Mouse (Mus musculus) hematopoietic stem cell, adult 5-6 weeks (primary cell): ENCODE results near the gene Srp72. TPM values are rescaled to one million over a fixed set of nuclear protein-coding genes. Genes with fewer than 3 reads are reported as not detected.
A peak's percentile ranks its signal among the peaks of the same experiment; 100 is the strongest.
"Not testable (repeated sequence)": the region's sequence is repeated elsewhere in the genome, so short reads cannot be mapped to it uniquely, and the experiment has no call there.

Source experiments
- ATAC-seq, 2 experiments: fragments of 125-278 bp in 1 of 2; replicated peaks in 1 of 2; 2 replicates each; pipeline ENCODE4 v1.8.0; 2016 to 2017; ENCODE audit warnings: inconsistent platforms in 2 of 2, mild to moderate bottlenecking in 2 of 2, moderate number of reproducible peaks in 2 of 2, low read depth in 1 of 2, moderate TSS enrichment in 1 of 2; ENCODE audit not compliant: low FRiP score in 2 of 2, poor library complexity in 2 of 2, severe bottlenecking in 2 of 2, insufficient read depth in 1 of 2, low TSS enrichment in 1 of 2
- total RNA-seq: library from RNA; stranded (forward); fragments of 172-1452, 232-1000 nt; gene quantifications from 2 replicates; pipeline ENCODE4 v1.2.3, GENCODE M21; 2017

Srp72 gene
- total RNA-seq, 1 experiment from 2014 or later = 142 TPM

GRCm38 (mm10) chr5:76955474-76955873 lies 19.0 kb upstream of the Srp72 start:
- ATAC-seq = no peak

GRCm38 (mm10) chr5:76957954-76958353 lies 16.5 kb upstream of the Srp72 start:
- ATAC-seq = peak in 1 of 2 experiments; percentile 60; a peak in 2 of 4 replicates

- ATAC-seq = no peak
These were observed 14.9 kb upstream of the Srp72 start for GRCm38 (mm10) chr5:76959587-76959986.

GRCm38 (mm10) chr5:76962545-76962944 lies 11.9 kb upstream of the Srp72 start:
- no peak for ATAC-seq

GRCm38 (mm10) chr5:76964651-76965050 lies 9.8 kb upstream of the Srp72 start:
- ATAC-seq = no peak

- ATAC-seq = no peak
These were observed 5.2 kb upstream of the Srp72 start for GRCm38 (mm10) chr5:76969250-76969649.

GRCm38 (mm10) chr5:76971115-76971514 lies 3.4 kb upstream of the Srp72 start:
- ATAC-seq = not testable (repeated sequence)

GRCm38 (mm10) chr5:76973488-76973887 lies 995 bp upstream of the Srp72 start:
- peak; percentile 55 to 63; a peak in 2 of 4 replicates for ATAC-seq

GRCm38 (mm10) chr5:76974207-76974553 lies 303 bp upstream of the Srp72 start:
- ATAC-seq = peak; percentile 14 to 22; a peak in 2 of 4 replicates

GRCm38 (mm10) chr5:76975736-76976135 lies 1.3 kb downstream of the Srp72 start:
- ATAC-seq = no peak

- no peak for ATAC-seq
These were observed 9.5 kb downstream of the Srp72 start for GRCm38 (mm10) chr5:76984015-76984414.

- ATAC-seq = no peak
These were observed 16.3 kb downstream of the Srp72 start for GRCm38 (mm10) chr5:76990789-76991188.

- ATAC-seq = no peak
These were observed 18.8 kb downstream of the Srp72 start for GRCm38 (mm10) chr5:76993174-76993814.

GRCm38 (mm10) chr5:76998416-76998815 lies 23.9 kb downstream of the Srp72 start:
- no peak for ATAC-seq

- ATAC-seq = no peak
These were observed 26.7 kb downstream of the Srp72 start for GRCm38 (mm10) chr5:77001192-77001591.

GRCm38 (mm10) chr5:77004051-77004821 lies 29.8 kb downstream of the Srp72 start, which contains the start of gene Arl9:
TSS of gene Arl9 (plus strand) at chr5:77004055.
- ATAC-seq = no peak

- ATAC-seq = no peak
These were observed 35.9 kb downstream of the Srp72 start for GRCm38 (mm10) chr5:77010352-77010751.

GRCm38 (mm10) chr5:77011082-77011481 lies 36.6 kb downstream of the Srp72 start:
- ATAC-seq = no peak

GRCm38 (mm10) chr5:77013171-77013570 lies 38.7 kb downstream of the Srp72 start:
- no peak for ATAC-seq
